In the genomic region with DNA sequence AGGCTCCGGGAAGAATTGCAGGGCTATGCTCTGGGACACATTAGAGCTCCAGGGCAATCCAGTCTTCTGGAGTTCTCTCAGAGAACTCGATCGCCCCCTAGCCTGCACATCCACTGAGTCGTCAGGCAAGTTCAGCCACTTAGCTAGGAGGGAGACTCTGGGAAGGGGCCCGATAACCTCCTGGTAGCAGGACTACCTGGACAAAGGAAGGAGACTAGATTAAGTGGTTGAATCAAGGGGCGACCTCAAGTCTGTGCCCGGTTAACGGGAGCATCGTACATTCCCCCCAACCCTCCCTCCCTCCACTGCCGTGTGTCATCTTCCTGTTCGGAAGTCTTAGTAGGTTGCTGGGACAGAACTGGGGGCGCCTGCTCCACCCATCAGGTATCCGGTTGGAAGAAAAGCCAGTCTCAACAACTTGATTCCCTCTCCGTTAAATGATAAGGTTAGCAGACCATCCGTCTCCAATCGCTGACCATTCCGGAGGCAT, we compare ENCODE assay signal across 7 mouse cellular contexts.
DNase-seq lines count a peak whose midpoint lies in the region; ATAC-seq and TF ChIP-seq lines count a peak whose summit lies in the region.

No protein-coding gene starts in this region.

- peak; percentile 85 to 90 for DNase-seq in adrenal gland, postnatal 36 days
- DNase-seq in heart, embryonic 10.5 days (ENCODE audit: low spot score): peak; percentile 81
- peak; percentile 44 to 56 for DNase-seq in natural killer cell, adult 2 months (ENCODE audit: low spot score in 2 of 2)
- peak; percentile 88 for DNase-seq in stomach, postnatal 0 days (ENCODE audit: low spot score)

- H3K4me1 ChIP-seq in embryonic facial prominence, embryonic 13.5 days: peaks cover 32% of the 10 kb centered on the region
- H3K4me1 ChIP-seq in heart, embryonic 10.5 days: peaks cover 17% of the 10 kb centered on the region; the same call in 1 of the 2 replicates
- peaks cover 29% of the 10 kb centered on the region for H3K4me1 ChIP-seq in kidney, embryonic 15.5 days
- peaks cover 22% of the 10 kb centered on the region for H3K4me1 ChIP-seq in limb, embryonic 15.5 days
- H3K4me1 ChIP-seq in stomach, postnatal 0 days (replicated peaks; ENCODE audit: control insufficient read depth, insufficient read depth): peaks cover 4% of the 10 kb centered on the region; the same call in 1 of the 2 replicates

- TF ChIP-seq EP300 in stomach, postnatal 0 days (optimal IDR thresholded peaks at IDR 0.05): no peak

- no peak overlapping the region for H3K9ac ChIP-seq in embryonic facial prominence, embryonic 13.5 days
- no peak overlapping the region for H3K9ac ChIP-seq in kidney, embryonic 15.5 days
- H3K9ac ChIP-seq in limb, embryonic 15.5 days: no peak overlapping the region
- no peak overlapping the region; the same call in 1 of the 2 replicates for H3K9ac ChIP-seq in stomach, postnatal 0 days (ENCODE audit: low read length)

- 11% methylated on average over 17 of the region's 17 CpGs for WGBS in embryonic facial prominence, embryonic 13.5 days
- WGBS in heart, embryonic 10.5 days: 16% methylated on average over 17 of the region's 17 CpGs
- 14% methylated on average over 17 of the region's 17 CpGs for WGBS in kidney, embryonic 15.5 days
- WGBS in limb, embryonic 15.5 days: 18% methylated on average over 17 of the region's 17 CpGs
- WGBS in stomach, postnatal 0 days: 19% methylated on average over 17 of the region's 17 CpGs

- ATAC-seq in embryonic facial prominence, embryonic 13.5 days (ENCODE audit: insufficient number of reproducible peaks, insufficient read depth, low FRiP score, low TSS enrichment, low read depth): no peak
- ATAC-seq in kidney, embryonic 15.5 days (replicated peaks; ENCODE audit: low FRiP score): no peak
- no peak for ATAC-seq in limb, embryonic 15.5 days (ENCODE audit: insufficient number of reproducible peaks, low FRiP score, low TSS enrichment, low read depth)
- ATAC-seq in stomach, postnatal 0 days (ENCODE audit: low FRiP score, low TSS enrichment): no peak

- no peak overlapping the region for H3K27ac ChIP-seq in embryonic facial prominence, embryonic 13.5 days
- H3K27ac ChIP-seq in heart, embryonic 10.5 days: peak overlapping the region; percentile 32; the same call in 1 of the 2 replicates
- peak overlapping the region; percentile 97; the same call in 1 of the 2 replicates for H3K27ac ChIP-seq in kidney, embryonic 15.5 days
- peak overlapping the region; percentile 5; the same call in 1 of the 2 replicates for H3K27ac ChIP-seq in limb, embryonic 15.5 days
- H3K27ac ChIP-seq in stomach, postnatal 0 days (replicated peaks): peak overlapping the region; percentile 99

- peak overlapping the region; percentile 82 for H3K4me2 ChIP-seq in embryonic facial prominence, embryonic 13.5 days
- peak overlapping the region; percentile 92 for H3K4me2 ChIP-seq in kidney, embryonic 15.5 days
- H3K4me2 ChIP-seq in limb, embryonic 15.5 days: peak overlapping the region; percentile 39
- peak overlapping the region; percentile 92 for H3K4me2 ChIP-seq in stomach, postnatal 0 days (replicated peaks; ENCODE audit: low read depth)

- H3K4me3 ChIP-seq in embryonic facial prominence, embryonic 13.5 days: peak overlapping the region; percentile 73
- peak overlapping the region; percentile 69 for H3K4me3 ChIP-seq in heart, embryonic 10.5 days
- H3K4me3 ChIP-seq in kidney, embryonic 15.5 days (replicated peaks): peak overlapping the region; percentile 73
- peak overlapping the region; percentile 24 for H3K4me3 ChIP-seq in limb, embryonic 15.5 days
- H3K4me3 ChIP-seq in stomach, postnatal 0 days (ENCODE audit: low read depth, low read length): peak overlapping the region; percentile 21

- peaks cover 13% of the 10 kb centered on the region for H3K27me3 ChIP-seq in embryonic facial prominence, embryonic 13.5 days
- 0 out of 2 replicates have a peak, but pooled peaks cover 3% of the 10 kb centered on the region for H3K27me3 ChIP-seq in heart, embryonic 10.5 days (ENCODE audit: insufficient read depth, poor library complexity, severe bottlenecking)
- 0 out of 2 replicates have a peak, but pooled peaks cover 3% of the 10 kb centered on the region for H3K27me3 ChIP-seq in kidney, embryonic 15.5 days
- no peaks in the 10 kb centered on the region for H3K27me3 ChIP-seq in limb, embryonic 15.5 days
- no peaks in the 10 kb centered on the region for H3K27me3 ChIP-seq in stomach, postnatal 0 days (ENCODE audit: control insufficient read depth, insufficient read depth, low read length)

- H3K36me3 ChIP-seq in embryonic facial prominence, embryonic 13.5 days: peaks cover under 1% of the 10 kb centered on the region
- H3K36me3 ChIP-seq in heart, embryonic 10.5 days: peaks cover under 1% of the 10 kb centered on the region
- peaks cover 1% of the 10 kb centered on the region for H3K36me3 ChIP-seq in kidney, embryonic 15.5 days
- H3K36me3 ChIP-seq in limb, embryonic 15.5 days: peaks cover 1% of the 10 kb centered on the region; the same call in 1 of the 2 replicates
- H3K36me3 ChIP-seq in stomach, postnatal 0 days (ENCODE audit: control insufficient read depth, insufficient read depth, low read length): peaks cover 4% of the 10 kb centered on the region; the same call in 1 of the 2 replicates

- TF ChIP-seq CTCF in stomach, postnatal 0 days (IDR thresholded peaks at IDR 0.05; ENCODE audit: low read depth): peak; percentile 84

- no peaks in the 10 kb centered on the region for H3K9me3 ChIP-seq in embryonic facial prominence, embryonic 13.5 days
- no peaks in the 10 kb centered on the region for H3K9me3 ChIP-seq in heart, embryonic 10.5 days
- H3K9me3 ChIP-seq in kidney, embryonic 15.5 days (replicated peaks): no peaks in the 10 kb centered on the region
- H3K9me3 ChIP-seq in limb, embryonic 15.5 days: no peaks in the 10 kb centered on the region
- no peaks in the 10 kb centered on the region for H3K9me3 ChIP-seq in stomach, postnatal 0 days (ENCODE audit: control insufficient read depth, low read length)

Comparison
In these comparisons a context has a peak if more than half of its experiments do, and no peak if none do; other contexts are left out.
1. H3K4me2 ChIP-seq: peak in every context shown above with its lines; median percentile 92 in kidney, embryonic 15.5 days; 92 in stomach, postnatal 0 days; 82 in embryonic facial prominence, embryonic 13.5 days; 39 in limb, embryonic 15.5 days.
2. H3K4me3 ChIP-seq: peak in every context shown above with its lines; median percentile 73 in embryonic facial prominence, embryonic 13.5 days; 73 in kidney, embryonic 15.5 days; 69 in heart, embryonic 10.5 days; 24 in limb, embryonic 15.5 days; 21 in stomach, postnatal 0 days.